Mouse (Mus musculus): ENCODE measurements around the gene Hc.

DNA sequence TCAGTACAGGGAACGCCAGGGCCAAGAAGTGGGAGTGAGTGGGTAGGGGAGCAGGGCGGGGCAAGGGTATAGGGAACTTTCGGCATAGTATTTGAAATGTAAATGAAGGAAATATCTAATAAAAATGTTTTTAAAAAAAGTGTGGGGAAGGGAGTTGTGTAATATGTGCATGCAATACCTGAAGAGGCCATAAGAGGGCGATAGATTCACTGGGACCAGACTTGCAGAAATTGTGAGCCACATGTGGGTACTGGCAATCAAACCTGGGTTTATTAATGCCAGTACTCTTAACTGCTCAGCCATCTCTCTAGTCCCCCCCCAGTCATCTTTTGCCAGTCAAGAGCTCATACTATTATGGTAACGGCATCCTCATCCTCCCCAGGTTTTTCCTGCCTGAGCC, 12.4 kb downstream of the Hc start:
- TF ChIP-seq GATA1 (IDR thresholded peaks at IDR 0.05; ENCODE audit: borderline replicate concordance, low read length) (no peak), CTCF (IDR thresholded peaks at IDR 0.05; ENCODE audit: low read depth, low read length) (peak; percentile 59; the same call in 1 of the 2 replicates), POLR2AphosphoS5 (IDR thresholded peaks at IDR 0.05; ENCODE audit: insufficient replicate concordance, low read depth, low read length) (no peak)

Data from G1E (cell line).